Mouse (Mus musculus) neural tube, embryonic 13.5 days (tissue): Measurements from ENCODE around the gene Pitx2. TPM values are rescaled to one million over a fixed set of nuclear protein-coding genes. Genes with fewer than 3 reads are reported as not detected.
A peak's percentile ranks its signal among the peaks of the same experiment; 100 is the strongest.

Source experiments
- ATAC-seq: fragments of 200-750 bp; cut with Nextera tagmentation; 2 replicates; pipeline ENCODE4 v1.8.0; 2017; ENCODE audit warnings: low read depth, mild to moderate bottlenecking, moderate TSS enrichment, moderate library complexity
- H3K27ac ChIP-seq: fragments of 300-500 bp; sonication (generic); replicated peaks from 2 replicates; pipeline ENCODE4 v1.5.1; 2015; ENCODE audit warnings: moderate library complexity, mild to moderate bottlenecking, inconsistent platforms
- H3K27me3 ChIP-seq: fragments of 300-500 bp; sonication (generic); 2 replicates; pipeline ENCODE4 v1.6.1; 2015; ENCODE audit warnings: mild to moderate bottlenecking, inconsistent platforms
- H3K36me3 ChIP-seq: fragments of 300-500 bp; sonication (generic); 2 replicates; pipeline ENCODE4 v1.6.1; 2015; ENCODE audit warnings: mild to moderate bottlenecking, inconsistent platforms
- H3K4me1 ChIP-seq: fragments of 300-500 bp; sonication (generic); replicated peaks from 2 replicates; pipeline ENCODE4 v1.6.1; 2015; ENCODE audit warnings: inconsistent platforms
- H3K4me2 ChIP-seq: fragments of 300-500 bp; sonication (generic); 2 replicates; pipeline ENCODE4 v1.6.1; 2015; ENCODE audit warnings: inconsistent platforms, mild to moderate bottlenecking, moderate library complexity
- H3K4me3 ChIP-seq: fragments of 300-500 bp; sonication (generic); 2 replicates; pipeline ENCODE4 v1.5.1; 2015; ENCODE audit warnings: mild to moderate bottlenecking, inconsistent platforms
- H3K9ac ChIP-seq: fragments of 300-500 bp; sonication (generic); 2 replicates; pipeline ENCODE4 v1.6.1; 2015; ENCODE audit warnings: moderate library complexity, mild to moderate bottlenecking, inconsistent platforms
- H3K9me3 ChIP-seq: fragments of 300-500 bp; sonication (generic); 2 replicates; pipeline ENCODE4 v1.6.1; 2016; ENCODE audit warnings: inconsistent platforms
- WGBS: fragments of 180-500 bp; shearing (Covaris S2); methylation state at CpG from one replicate; pipeline ENCODE4 v1.1.7; 2015; 5-methylcytosine and 5-hydroxymethylcytosine counted together
- polyA plus RNA-seq: library from polyadenylated mRNA; unstranded; fragments of >200 nt; fragmentation: Nextera tagmentation; extraction: Ambion mirVana; gene quantifications from 2 replicates; pipeline ENCODE4 v1.2.1, GENCODE M21; 2015

Gene Pitx2
- polyA plus RNA-seq, 1 experiment from 2014 or later: 4.2 TPM

DNA sequence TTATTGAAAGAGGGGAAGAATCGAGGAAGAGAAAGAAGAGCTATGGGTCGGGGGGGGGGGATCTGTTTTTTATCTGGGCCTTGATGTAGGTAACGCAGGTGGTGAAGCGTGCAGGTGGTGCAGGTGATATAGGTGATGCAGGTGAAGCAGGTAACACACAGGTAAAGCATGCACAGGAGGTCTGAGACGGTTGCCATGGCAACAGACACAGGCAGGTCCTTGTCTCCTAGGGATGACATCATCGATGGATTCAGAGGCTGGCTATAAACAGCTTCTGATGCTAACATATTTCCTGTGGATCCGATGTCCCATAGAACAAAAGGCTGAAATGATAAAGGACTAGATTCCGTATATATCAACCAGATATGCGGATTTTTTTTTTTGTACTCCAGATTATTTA lies 51.3 kb downstream of the Pitx2 start:
- WGBS: 86% methylated on average over 9 of the region's 9 CpGs
- Histone ChIP-seq H3K9ac (no peak overlapping the region), H3K27ac (no peak overlapping the region), H3K27me3 (no peaks in the 10 kb centered on the region), H3K36me3 (no peaks in the 10 kb centered on the region), H3K4me2 (no peak overlapping the region), H3K9me3 (no peaks in the 10 kb centered on the region), H3K4me1 (no peaks in the 10 kb centered on the region), H3K4me3 (no peak overlapping the region)
- ATAC-seq: no peak

DNA sequence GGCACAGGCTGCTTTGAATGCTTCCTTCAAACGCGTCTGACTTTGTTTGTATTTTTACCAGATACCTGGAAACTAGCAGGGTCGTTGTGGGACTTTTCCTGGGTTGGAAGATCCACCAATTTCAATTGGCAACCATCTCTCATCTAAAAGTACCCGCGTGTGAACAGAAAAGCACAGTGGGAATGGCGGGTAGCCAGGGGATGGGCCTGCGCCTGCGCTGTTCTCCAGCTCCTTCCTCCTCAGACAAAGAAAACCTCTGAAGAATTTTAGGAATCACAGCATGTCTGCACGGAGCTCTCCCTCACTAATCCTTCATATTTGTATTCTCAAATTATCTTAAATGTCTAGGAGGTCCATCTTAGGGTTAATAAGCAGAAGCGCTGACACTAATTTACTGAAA lies 54.6 kb downstream of the Pitx2 start:
- H3K9ac ChIP-seq: no peak overlapping the region
- H3K4me2 ChIP-seq: no peak overlapping the region
- ATAC-seq: no peak
- no peak overlapping the region for H3K27ac ChIP-seq
- 60% methylated on average over 10 of the region's 10 CpGs for WGBS
- H3K9me3 ChIP-seq: no peaks in the 10 kb centered on the region
- H3K36me3 ChIP-seq: no peaks in the 10 kb centered on the region
- H3K4me3 ChIP-seq: no peak overlapping the region
- H3K4me1 ChIP-seq: no peaks in the 10 kb centered on the region
- no peaks in the 10 kb centered on the region for H3K27me3 ChIP-seq

DNA sequence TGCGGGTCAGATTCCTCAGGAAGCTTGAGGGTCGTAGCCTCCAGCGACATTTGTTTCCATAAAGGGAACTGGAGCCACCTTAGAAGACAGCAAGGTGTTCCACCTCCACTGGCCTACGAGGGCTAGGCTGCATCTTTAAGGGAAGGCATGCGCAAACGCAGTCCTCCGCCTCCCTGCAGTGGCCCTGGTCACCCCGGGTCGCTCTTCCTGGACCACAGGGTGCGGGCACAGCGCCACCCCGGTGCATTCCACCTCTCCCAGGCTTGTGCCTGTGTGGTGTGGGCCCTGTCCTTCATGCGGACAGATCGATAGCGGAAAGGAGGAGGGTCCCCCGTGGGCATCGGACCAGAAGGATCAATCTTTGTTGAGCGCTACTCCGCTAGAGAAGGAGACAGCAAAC lies 56.6 kb downstream of the Pitx2 start:
- no peaks in the 10 kb centered on the region for H3K36me3 ChIP-seq
- 59% methylated on average over 19 of the region's 19 CpGs for WGBS
- peak overlapping the region; percentile 45 for H3K4me2 ChIP-seq
- H3K9ac ChIP-seq: no peak overlapping the region
- H3K9me3 ChIP-seq: no peaks in the 10 kb centered on the region
- peak overlapping the region; percentile 31 for H3K4me3 ChIP-seq
- no peaks in the 10 kb centered on the region for H3K4me1 ChIP-seq
- ATAC-seq: no peak
- no peak overlapping the region for H3K27ac ChIP-seq
- no peaks in the 10 kb centered on the region for H3K27me3 ChIP-seq

DNA sequence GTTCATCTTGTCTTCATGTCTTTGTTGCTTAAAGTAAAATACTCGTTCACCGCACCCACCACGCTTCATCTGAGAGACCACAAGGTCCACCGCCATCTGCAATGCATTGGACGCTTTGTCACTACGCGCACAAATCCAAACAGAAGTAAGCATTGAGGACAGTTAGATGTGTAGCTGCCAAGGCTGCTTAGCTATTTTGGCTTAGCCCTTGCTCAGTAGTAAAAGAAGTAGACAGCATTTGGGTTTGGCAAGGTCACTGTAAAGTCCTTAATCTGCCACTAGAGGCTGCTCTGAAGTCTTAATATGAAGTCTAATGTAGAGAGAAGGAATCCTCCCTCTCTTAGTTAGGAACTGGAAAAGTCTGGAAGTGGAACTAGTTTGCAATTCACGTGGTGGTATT lies 57.1 kb downstream of the Pitx2 start:
- Histone ChIP-seq H3K9ac (no peak overlapping the region), H3K4me3 (peak overlapping the region; percentile 31), H3K9me3 (peaks cover 3% of the 10 kb centered on the region; the same call in 1 of the 2 replicates), H3K36me3 (no peaks in the 10 kb centered on the region), H3K27ac (no peak overlapping the region), H3K4me1 (no peaks in the 10 kb centered on the region), H3K4me2 (peak overlapping the region; percentile 45), H3K27me3 (no peaks in the 10 kb centered on the region)
- ATAC-seq: no peak
- WGBS: 65% methylated on average over 8 of the region's 8 CpGs

DNA sequence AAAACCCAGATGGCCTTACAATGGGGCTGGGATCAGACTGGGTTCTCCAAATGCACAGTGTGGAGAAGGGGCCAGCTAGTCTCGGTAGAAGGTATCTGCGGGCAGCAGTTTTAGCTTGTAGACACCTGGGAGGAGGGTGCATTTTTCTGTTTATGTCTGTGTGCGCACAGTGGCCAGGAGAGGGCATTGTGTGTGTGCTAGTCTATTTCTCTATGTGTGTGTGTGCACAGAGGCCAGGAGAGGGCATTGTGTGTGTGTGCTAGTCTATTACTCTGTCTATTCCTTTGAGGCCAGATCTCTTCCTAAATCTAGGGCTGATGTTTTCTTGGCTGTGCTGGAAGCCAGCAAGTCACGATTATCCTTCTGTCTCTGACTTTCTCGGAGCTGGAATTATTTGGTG lies 58.8 kb downstream of the Pitx2 start:
- no peak for ATAC-seq
- Histone ChIP-seq H3K27ac (no peak overlapping the region), H3K4me1 (no peaks in the 10 kb centered on the region), H3K27me3 (no peaks in the 10 kb centered on the region), H3K9me3 (peaks cover 3% of the 10 kb centered on the region; the same call in 1 of the 2 replicates), H3K4me2 (no peak overlapping the region), H3K9ac (no peak overlapping the region), H3K4me3 (no peak overlapping the region), H3K36me3 (no peaks in the 10 kb centered on the region)
- WGBS: 85% methylated on average over 5 of the region's 5 CpGs

Other genes with a start within 250 kb of the Pitx2 start
- 1.5 and 2.1 TPM in 2 replicates for gene Enpep, start 132.8 kb downstream of the Pitx2 start, polyA plus RNA-seq